Mouse (Mus musculus) kidney, adult 2 months (tissue): ENCODE data around the gene Ly6g6f.

Source experiments
- CTCF ChIP-seq: fragments of 200-500 bp; conservative IDR thresholded peaks from 2 replicates; pipeline ENCODE4 v1.5.1; 2011; ENCODE audit warnings: low read depth, mild to moderate bottlenecking, control low read depth, low read length, moderate library complexity, mixed read lengths; ENCODE audit not compliant: insufficient read depth, insufficient read length
- POLR2A ChIP-seq: fragments of 200-500 bp; IDR thresholded peaks from one replicate; pipeline ENCODE4 v1.6.1; 2011; ENCODE audit warnings: low read depth, low read length, control low read depth

DNA sequence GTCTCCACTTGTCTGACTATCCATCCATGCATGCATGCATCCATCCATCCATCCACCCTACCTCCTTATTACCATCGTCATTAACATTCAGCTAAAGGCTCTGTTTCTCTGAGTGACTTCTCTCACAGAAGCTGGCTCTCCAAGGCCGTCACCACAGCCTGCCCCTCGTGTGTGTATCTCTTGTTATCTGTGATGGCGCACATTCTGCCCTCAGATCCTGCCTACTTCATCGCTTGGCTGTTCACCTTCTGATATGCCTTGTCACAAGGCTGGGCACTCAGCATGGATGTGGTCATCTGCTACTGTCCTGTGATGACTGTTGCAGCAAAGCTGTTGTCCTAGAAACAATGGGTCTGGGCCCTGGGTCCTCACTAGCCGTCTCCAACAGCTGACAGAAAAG is 19.3 kb upstream of the Ly6g6f start:
- TF ChIP-seq CTCF, result no peak
- no peak for TF ChIP-seq POLR2A
